Mouse (Mus musculus): ENCODE measurements around the gene Mob3a.
"Not testable (repeated sequence)": the region's sequence is repeated elsewhere in the genome, so short reads cannot be mapped to it uniquely, and the experiment has no call there.

Mob3a gene

DNA sequence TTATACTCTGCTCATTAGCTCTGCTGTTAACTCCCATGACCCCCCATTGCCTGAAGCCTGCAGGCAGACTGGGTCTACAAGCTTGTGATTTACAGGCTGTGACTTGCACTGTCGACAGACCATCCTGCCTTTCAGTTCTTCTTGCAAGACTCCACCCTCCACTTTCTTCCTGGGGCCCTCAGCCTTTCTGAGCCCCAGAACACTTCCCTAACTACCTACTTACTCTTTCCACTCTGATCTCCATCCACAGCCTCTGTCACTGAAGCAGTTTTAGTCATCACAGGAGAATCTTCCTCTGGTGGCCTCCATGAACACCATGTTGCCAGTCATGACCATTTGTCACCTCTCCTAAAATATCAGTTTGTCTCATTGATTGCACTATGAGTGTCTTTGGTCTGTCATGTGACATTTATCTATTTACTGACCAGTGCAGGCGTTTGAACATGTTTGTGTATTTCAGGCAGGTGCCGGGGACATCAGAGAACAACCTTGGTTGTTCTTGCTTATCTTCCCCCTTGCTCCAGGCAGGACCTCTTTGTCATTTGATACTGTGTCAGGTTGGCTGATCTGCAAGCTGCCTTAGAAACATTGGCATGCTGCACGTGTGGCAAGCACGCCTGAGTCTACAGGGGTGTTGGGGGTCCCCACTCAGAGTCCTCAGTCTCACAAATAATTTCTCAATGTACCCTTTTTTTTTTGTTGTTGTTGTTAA is 38.1 kb downstream of the Mob3a start:
- no peak for DNase-seq (ENCODE audit: low spot score in 2 of 2)

DNA sequence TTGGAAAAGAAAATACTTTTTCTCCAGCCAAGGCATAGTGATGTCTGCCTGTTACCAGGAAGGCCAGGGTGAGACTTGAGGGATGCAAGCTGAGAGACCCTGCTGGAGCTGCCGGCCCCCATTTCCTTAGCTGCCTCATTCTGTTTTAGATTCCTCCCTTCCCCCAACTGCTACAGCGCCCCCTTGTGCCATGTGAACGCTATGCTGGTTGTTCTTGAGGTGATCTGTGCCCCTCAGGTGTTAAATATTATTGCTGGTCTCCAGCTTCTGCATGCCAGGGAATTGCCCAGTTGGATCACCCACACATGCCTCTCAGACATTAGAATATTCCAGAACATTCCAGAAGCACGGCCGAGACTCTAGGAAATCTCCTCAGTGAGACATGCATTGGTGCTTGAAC is 40.6 kb downstream of the Mob3a start:
- DNase-seq (ENCODE audit: low spot score in 2 of 2) = no peak

GRCm38 (mm10) chr10:80659213-80659612 is 42.6 kb downstream of the Mob3a start:
- DNase-seq (ENCODE audit: low spot score in 2 of 2) = peak; percentile 84 to 90

DNA sequence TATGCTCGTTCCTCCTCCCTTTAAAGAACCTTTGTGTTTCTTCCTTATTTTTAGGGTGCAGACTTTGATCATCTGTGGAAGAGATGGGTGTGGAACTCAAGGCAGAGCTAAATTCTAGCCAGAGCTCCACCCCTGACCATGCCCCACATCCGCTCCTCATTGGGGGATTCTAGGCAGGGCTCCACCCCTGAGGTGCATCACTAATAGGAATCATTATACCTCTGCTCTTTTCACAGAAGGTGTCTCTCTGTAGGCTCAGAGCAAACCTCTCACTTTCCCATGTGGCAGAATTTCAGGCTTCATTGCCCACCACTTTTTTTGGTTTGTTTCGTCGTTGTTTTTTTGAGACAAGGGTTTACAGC is 43.0 kb downstream of the Mob3a start:
- no peak for DNase-seq (ENCODE audit: low spot score in 2 of 2)

DNA sequence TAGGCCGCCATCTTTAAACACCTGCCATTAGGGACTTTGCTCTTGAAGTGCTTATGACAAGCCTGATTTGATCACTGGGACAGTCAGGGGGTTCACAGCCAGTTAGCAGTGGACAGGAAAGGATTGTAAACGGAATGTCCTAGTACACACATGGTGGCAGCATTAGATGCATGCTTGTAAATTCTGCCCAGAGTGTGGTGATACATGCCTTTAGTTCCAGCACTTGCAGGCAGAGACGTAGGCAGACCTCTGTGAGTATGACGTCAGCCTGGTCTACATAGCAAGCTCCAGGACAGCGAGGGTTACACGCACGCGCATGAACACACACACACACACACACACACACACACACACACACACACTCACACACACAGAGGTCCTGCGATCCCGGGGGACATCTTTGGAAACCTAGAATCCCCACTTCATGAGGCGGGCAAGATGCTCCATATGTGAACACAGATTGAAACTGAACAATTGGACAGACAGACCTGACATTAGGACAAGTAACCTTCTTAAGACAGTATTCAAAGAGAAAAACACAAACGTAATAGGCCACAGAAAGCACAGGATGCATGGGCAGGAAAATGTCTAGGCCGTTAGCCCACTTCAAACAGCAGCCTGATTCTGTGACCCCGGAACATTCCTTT is 43.5 kb downstream of the Mob3a start:
- DNase-seq (ENCODE audit: low spot score in 2 of 2) = no peak

DNA sequence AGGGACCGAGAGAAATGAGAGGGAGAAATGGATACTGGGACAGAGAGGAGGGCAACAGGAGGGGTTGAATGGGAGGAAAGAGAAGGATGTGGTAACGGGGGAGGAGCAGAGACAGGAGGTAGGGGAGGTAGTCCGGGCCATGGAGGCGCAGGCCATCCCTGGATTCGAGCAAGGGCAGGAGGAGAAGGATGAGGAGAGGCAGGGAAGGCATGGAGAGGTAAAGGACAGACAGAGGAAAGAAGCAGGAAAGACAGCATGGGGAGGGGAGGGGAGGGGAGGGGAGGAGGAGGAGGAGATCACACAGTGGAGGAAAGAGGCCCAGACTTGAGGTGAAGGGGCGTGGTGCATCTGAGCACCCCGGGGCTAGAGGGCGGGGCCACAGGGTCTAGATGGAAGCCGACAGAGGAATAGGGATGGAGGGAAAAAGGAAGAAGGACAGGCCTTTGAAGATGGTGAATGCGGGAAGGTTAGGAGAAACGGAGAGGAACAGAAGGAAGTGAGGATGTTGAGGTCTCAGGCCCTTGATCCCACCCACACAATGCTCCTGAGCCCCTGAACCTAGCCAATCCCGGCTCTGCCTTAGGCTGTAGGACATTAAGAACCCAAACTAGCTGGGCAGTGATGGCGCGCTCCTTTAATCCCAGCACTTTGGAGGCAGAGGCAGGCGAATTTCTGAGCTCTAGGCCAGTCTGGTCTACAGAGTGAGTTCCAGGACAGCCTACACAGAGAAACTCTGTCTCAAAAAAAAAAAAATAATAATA is 44.7 kb downstream of the Mob3a start, which contains the start of gene Btbd2:
TSS of gene Btbd2 (minus strand) at position 209 of the 761 bp plus-strand sequence.
- no peak for DNase-seq (ENCODE audit: low spot score in 2 of 2)

- DNase-seq (ENCODE audit: low spot score in 2 of 2) = peak; percentile 86 to 92
These were observed 45.5 kb downstream of the Mob3a start for GRCm38 (mm10) chr10:80656130-80656862.

GRCm38 (mm10) chr10:80655406-80656129 is 46.2 kb downstream of the Mob3a start:
- no peak for DNase-seq (ENCODE audit: low spot score in 2 of 2)

GRCm38 (mm10) chr10:80654866-80655265 is 46.9 kb downstream of the Mob3a start:
- DNase-seq (ENCODE audit: low spot score in 2 of 2) = no peak

DNA sequence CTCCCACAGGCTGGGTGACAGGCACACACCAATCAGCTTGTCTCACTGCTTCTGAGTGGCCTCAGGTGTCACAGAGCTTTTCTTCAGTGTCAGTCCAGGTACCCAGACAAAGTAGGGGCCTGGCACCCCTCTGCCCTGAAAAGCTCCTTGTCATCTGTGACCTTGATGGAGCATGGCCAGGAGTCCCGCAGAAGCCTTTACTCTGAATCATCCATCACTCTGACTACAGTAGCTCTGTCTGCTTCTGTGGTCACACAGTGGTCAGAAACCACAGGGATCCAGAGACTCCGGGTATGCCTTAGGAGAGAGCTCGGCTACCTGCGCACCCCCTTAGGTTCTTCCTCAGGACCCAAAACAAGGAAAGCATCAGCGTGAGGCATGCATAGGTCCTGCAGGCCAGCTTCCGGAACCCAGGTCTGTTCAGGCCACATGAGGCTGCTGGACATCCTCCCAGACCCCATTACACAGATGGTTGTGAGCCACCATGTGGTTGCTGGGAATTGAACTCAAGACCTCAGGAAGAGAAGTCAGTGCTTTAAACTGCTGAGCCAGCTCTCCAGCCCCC is 48.5 kb downstream of the Mob3a start:
- DNase-seq (ENCODE audit: low spot score in 2 of 2) = no peak

- peak; percentile 51 to 56 for DNase-seq (ENCODE audit: low spot score in 2 of 2)
These were observed 51.4 kb downstream of the Mob3a start for GRCm38 (mm10) chr10:80650392-80650791.

DNA sequence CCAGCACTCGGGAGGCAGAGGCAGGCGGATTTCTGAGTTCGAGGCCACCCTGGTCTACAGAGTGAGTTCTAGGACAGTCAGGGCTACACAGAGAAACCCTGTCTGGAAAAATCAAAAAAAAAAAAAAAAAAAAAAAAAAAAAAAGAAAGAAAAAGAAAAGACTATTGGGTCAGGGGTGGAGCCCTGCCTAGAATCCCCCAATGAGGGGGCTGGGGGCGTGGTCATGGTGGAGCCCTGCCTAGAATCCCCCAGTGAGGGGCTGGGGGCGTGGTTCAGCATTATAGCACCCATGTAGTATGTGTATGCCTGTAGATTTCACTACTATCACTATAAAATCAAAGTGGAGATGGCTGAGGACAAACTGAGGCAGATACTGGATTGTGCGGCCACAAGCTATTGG is 51.9 kb downstream of the Mob3a start:
- DNase-seq (ENCODE audit: low spot score in 2 of 2) = not testable (repeated sequence)

DNA sequence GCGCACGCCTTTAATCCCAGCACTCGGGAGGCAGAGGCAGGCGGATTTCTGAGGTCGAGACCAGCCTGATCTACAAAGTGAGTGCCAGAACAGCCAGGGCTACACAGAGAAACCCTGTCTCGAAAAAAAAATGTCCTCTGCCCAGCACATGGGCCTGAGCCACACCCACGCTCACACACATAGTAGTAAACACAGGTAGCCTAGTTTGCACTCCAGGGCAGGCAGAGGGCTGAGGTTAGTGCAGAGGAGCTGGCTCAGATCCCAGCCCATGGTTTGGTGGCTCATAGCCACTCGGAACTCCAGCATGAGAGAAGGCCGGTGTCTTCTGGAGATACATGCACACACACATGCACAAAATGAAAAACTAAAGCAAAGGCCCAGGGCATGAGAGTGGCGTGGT is 54.8 kb downstream of the Mob3a start:
- DNase-seq (ENCODE audit: low spot score in 2 of 2) = no peak

DNA sequence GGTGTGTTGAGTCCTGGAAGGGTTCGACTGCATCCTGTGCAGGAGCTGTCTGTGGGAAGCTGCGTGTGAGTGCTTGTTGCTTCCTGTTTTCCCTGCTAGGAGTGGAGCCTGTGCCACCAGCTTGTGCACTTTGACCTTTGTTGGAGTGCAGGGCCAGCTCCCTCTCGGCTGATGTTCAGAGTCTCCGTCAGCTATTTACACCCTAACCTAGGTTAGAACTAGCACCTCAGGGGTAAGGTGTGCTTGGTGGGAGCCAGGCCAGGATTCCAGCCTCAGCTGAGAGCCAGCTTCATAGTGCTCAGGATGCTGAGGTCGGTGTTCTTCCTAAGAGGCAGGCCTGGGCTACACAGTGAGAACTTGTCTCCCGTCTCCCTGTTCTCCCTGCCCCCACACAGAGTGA is 66.4 kb downstream of the Mob3a start:
- no peak for DNase-seq (ENCODE audit: low spot score in 2 of 2)

Data from right cerebral cortex, adult 2 months (tissue).